Mouse (Mus musculus) embryonic facial prominence, embryonic 12.5 days (tissue): ENCODE measurements at regions not wholly inside any gene's neighbourhood (a gene's known extent, or its start where the extent isn't known, plus 50 kb on each side); places are given as distances from the start of the nearest gene placed in this dataset.

Source experiments
- ATAC-seq: fragments of 200-750 bp; cut with Nextera tagmentation; 2 replicates; pipeline ENCODE4 v1.8.0; 2017; ENCODE audit not compliant: insufficient number of reproducible peaks, insufficient read depth, low FRiP score, low TSS enrichment
- H3K27ac ChIP-seq: fragments of 300-500 bp; sonication (generic); 2 replicates; pipeline ENCODE4 v1.5.1; 2016; ENCODE audit warnings: mild to moderate bottlenecking
- H3K27me3 ChIP-seq: fragments of 300-500 bp; sonication (generic); 2 replicates; pipeline ENCODE4 v1.6.1; 2016; ENCODE audit warnings: mild to moderate bottlenecking, moderate library complexity
- H3K36me3 ChIP-seq: fragments of 300-500 bp; sonication (generic); 2 replicates; pipeline ENCODE4 v1.6.1; 2016; ENCODE audit warnings: mild to moderate bottlenecking
- H3K4me1 ChIP-seq: fragments of 300-500 bp; sonication (generic); 2 replicates; pipeline ENCODE4 v1.6.1; 2016
- H3K4me2 ChIP-seq: fragments of 300-500 bp; sonication (generic); replicated peaks from 2 replicates; pipeline ENCODE4 v1.6.1; 2016; ENCODE audit warnings: mild to moderate bottlenecking, moderate library complexity
- H3K4me3 ChIP-seq: fragments of 300-500 bp; sonication (generic); 2 replicates; pipeline ENCODE4 v1.5.1; 2016; ENCODE audit warnings: mild to moderate bottlenecking
- H3K9ac ChIP-seq: fragments of 300-500 bp; sonication (generic); 2 replicates; pipeline ENCODE4 v1.6.1; 2016; ENCODE audit warnings: mild to moderate bottlenecking, moderate library complexity
- H3K9me3 ChIP-seq: fragments of 300-500 bp; sonication (generic); 2 replicates; pipeline ENCODE4 v1.6.1; 2016; ENCODE audit warnings: mild to moderate bottlenecking, moderate library complexity
- WGBS: fragments of 180-500 bp; shearing (Covaris S2); methylation state at CpG from one replicate; pipeline ENCODE4 v1.1.7; 2016; 5-methylcytosine and 5-hydroxymethylcytosine counted together

- 91% methylated on average over 5 of the region's 5 CpGs for WGBS
- no peaks in the 10 kb centered on the region for H3K27me3 ChIP-seq
- no peak overlapping the region for H3K4me3 ChIP-seq
- no peak overlapping the region for H3K9ac ChIP-seq
- no peaks in the 10 kb centered on the region for H3K9me3 ChIP-seq
- ATAC-seq, result no peak
- no peak overlapping the region for H3K27ac ChIP-seq
- H3K4me1 ChIP-seq, result no peaks in the 10 kb centered on the region
- no peaks in the 10 kb centered on the region for H3K36me3 ChIP-seq
- no peak overlapping the region for H3K4me2 ChIP-seq
Observed at GRCm38 (mm10) chr1:179864537-179865226, 61.2 kb upstream of the Ahctf1 start.

- Histone ChIP-seq H3K4me3 (no peak overlapping the region), H3K27ac (no peak overlapping the region), H3K9me3 (no peaks in the 10 kb centered on the region), H3K9ac (no peak overlapping the region), H3K4me2 (no peak overlapping the region), H3K27me3 (no peaks in the 10 kb centered on the region), H3K36me3 (no peaks in the 10 kb centered on the region), H3K4me1 (no peaks in the 10 kb centered on the region)
- ATAC-seq, result no peak
- 38% methylated on average over 4 of the region's 4 CpGs for WGBS
Observed at GRCm38 (mm10) chr1:179863420-179863819, 59.9 kb upstream of the Ahctf1 start.

- Histone ChIP-seq H3K4me3 (no peak overlapping the region), H3K4me2 (no peak overlapping the region), H3K4me1 (no peaks in the 10 kb centered on the region), H3K9ac (no peak overlapping the region), H3K36me3 (no peaks in the 10 kb centered on the region), H3K27ac (no peak overlapping the region), H3K9me3 (no peaks in the 10 kb centered on the region), H3K27me3 (no peaks in the 10 kb centered on the region)
- no peak for ATAC-seq
- 64% methylated on average over 3 of the region's 3 CpGs for WGBS
Observed at GRCm38 (mm10) chr1:179862941-179863340, 59.5 kb upstream of the Ahctf1 start.

- ATAC-seq, result no peak
- 67% methylated on average over 3 of the region's 3 CpGs for WGBS
Observed at GRCm38 (mm10) chr1:179861776-179862175, 58.3 kb upstream of the Ahctf1 start.

GRCm38 (mm10) chr1:179859552-179859902 lies 56.0 kb upstream of the Ahctf1 start:
- 77% methylated on average over 8 of the region's 8 CpGs for WGBS
- Histone ChIP-seq H3K4me2 (no peak overlapping the region), H3K4me1 (no peaks in the 10 kb centered on the region), H3K4me3 (no peak overlapping the region), H3K9ac (no peak overlapping the region), H3K27ac (no peak overlapping the region), H3K36me3 (no peaks in the 10 kb centered on the region), H3K27me3 (no peaks in the 10 kb centered on the region), H3K9me3 (no peaks in the 10 kb centered on the region)
- ATAC-seq, result no peak

More at GRCm38 (mm10) chr1:179861776-179862175, 58.3 kb upstream of the Ahctf1 start:
- Histone ChIP-seq H3K27me3 (no peaks in the 10 kb centered on the region), H3K36me3 (no peaks in the 10 kb centered on the region), H3K9me3 (no peaks in the 10 kb centered on the region), H3K4me2 (no peak overlapping the region), H3K4me3 (no peak overlapping the region), H3K9ac (no peak overlapping the region), H3K4me1 (no peaks in the 10 kb centered on the region), H3K27ac (no peak overlapping the region)

GRCm38 (mm10) chr1:179858780-179859551 lies 55.5 kb upstream of the Ahctf1 start:
- Histone ChIP-seq H3K9ac (no peak overlapping the region), H3K36me3 (no peaks in the 10 kb centered on the region), H3K4me2 (no peak overlapping the region), H3K27me3 (no peaks in the 10 kb centered on the region), H3K4me1 (no peaks in the 10 kb centered on the region), H3K4me3 (no peak overlapping the region), H3K27ac (no peak overlapping the region), H3K9me3 (no peaks in the 10 kb centered on the region)
- no peak for ATAC-seq
- 43% methylated on average over 14 of the region's 14 CpGs for WGBS

GRCm38 (mm10) chr1:179854288-179854965 lies 50.9 kb upstream of the Ahctf1 start:
- Histone ChIP-seq H3K4me1 (no peaks in the 10 kb centered on the region), H3K27me3 (no peaks in the 10 kb centered on the region), H3K4me2 (no peak overlapping the region), H3K9ac (no peak overlapping the region), H3K36me3 (no peaks in the 10 kb centered on the region), H3K9me3 (no peaks in the 10 kb centered on the region), H3K27ac (no peak overlapping the region), H3K4me3 (no peak overlapping the region)
- no peak for ATAC-seq
- 59% methylated on average over 12 of the region's 12 CpGs for WGBS
